Mouse (Mus musculus): ENCODE results near the gene Kif6. TPM values are rescaled to one million over a fixed set of nuclear protein-coding genes. Genes with fewer than 3 reads are reported as not detected.

The Kif6 gene
- polyA plus RNA-seq, 1 experiment from 2014 or later: 0.92 TPM

DNA sequence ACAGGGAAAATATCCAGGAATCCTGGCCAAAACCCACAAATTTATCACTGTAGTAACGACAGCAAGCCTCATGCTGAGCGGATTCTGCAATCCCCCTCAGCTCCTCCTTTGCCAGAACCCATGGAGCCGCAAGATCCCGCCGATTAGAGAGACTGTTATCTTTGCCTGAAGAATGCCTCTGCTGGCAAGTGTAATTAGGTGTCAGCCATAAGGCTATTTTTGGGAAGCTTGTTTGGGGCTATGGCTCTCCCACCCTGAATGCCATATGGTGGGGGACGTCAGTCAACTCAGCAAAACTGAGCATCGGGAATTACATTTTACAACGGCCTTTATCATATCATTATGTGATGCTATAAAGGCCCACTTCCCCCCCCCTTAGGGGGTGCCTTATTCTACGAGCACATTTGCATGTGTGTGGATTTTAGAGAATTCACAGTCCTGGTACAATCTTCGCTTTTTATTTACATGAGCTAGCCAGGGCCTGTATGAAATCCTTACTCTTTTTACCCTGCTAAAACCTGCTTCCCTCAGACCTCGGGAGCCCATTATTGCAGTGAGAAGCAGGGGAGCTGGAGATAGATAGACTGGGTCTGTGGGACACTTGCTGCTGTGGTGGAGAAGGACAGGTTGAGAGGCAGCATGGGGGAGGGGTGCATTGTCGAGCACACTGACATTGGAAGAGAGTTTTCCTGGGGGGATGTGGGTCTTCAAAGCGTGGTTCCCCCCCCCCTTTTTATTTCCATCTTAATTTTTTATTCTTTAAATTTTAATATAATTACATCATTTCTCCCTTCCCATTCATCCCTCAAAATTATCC lies 252.6 kb downstream of the Kif6 start:
- Histone ChIP-seq H3K36me3 (ENCODE audit: control insufficient read depth, insufficient read depth, low read length) (no peaks in the 10 kb centered on the region), H3K4me3 (ENCODE audit: low read depth, low read length) (no peak overlapping the region), H3K27me3 (replicated peaks; ENCODE audit: control insufficient read depth, insufficient read depth, low read length) (no peaks in the 10 kb centered on the region; the same call in 1 of the 2 replicates), H3K27ac (ENCODE audit: low read depth, low read length) (no peak overlapping the region), H3K4me1 (replicated peaks; ENCODE audit: control insufficient read depth, insufficient read depth, low read length) (no peaks in the 10 kb centered on the region), H3K9me3 (ENCODE audit: control insufficient read depth, low read length) (no peaks in the 10 kb centered on the region), H3K9ac (ENCODE audit: low read depth, low read length) (no peak overlapping the region), H3K4me2 (no peak overlapping the region)
- DNase-seq (ENCODE audit: low spot score): no peak
- no peak for ATAC-seq (replicated peaks; ENCODE audit: low FRiP score)
- WGBS: 35% methylated on average over 13 of the region's 13 CpGs

DNA sequence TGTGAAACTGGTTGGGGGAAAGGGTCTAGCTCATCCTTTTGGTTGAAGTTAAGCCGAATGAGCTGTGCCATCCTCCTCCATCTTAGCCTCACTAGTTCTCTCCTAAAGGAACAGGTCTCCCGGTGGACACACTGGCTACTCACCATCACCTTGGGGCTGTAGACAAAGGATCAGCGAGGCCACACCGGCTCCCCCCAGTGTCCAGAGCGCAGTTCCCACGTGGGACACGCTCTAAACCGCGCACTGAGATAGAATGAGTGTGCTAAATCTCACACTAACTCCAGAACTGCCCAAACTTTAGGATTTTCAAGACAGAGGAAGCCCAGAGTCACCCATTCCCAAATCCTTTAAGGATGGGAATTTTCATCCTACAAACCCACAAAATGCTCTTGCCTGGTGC lies 254.3 kb downstream of the Kif6 start:
- ATAC-seq (replicated peaks; ENCODE audit: low FRiP score) (no peak), DNase-seq (ENCODE audit: low spot score) (no peak)
- Histone ChIP-seq H3K9ac (ENCODE audit: low read depth, low read length) (no peak overlapping the region), H3K9me3 (ENCODE audit: control insufficient read depth, low read length) (no peaks in the 10 kb centered on the region), H3K36me3 (ENCODE audit: control insufficient read depth, insufficient read depth, low read length) (no peaks in the 10 kb centered on the region), H3K4me2 (no peak overlapping the region), H3K4me3 (ENCODE audit: low read depth, low read length) (no peak overlapping the region), H3K27ac (ENCODE audit: low read depth, low read length) (no peak overlapping the region), H3K27me3 (replicated peaks; ENCODE audit: control insufficient read depth, insufficient read depth, low read length) (no peaks in the 10 kb centered on the region; the same call in 1 of the 2 replicates), H3K4me1 (replicated peaks; ENCODE audit: control insufficient read depth, insufficient read depth, low read length) (no peaks in the 10 kb centered on the region)
- WGBS: 75% methylated on average over 9 of the region's 9 CpGs

DNA sequence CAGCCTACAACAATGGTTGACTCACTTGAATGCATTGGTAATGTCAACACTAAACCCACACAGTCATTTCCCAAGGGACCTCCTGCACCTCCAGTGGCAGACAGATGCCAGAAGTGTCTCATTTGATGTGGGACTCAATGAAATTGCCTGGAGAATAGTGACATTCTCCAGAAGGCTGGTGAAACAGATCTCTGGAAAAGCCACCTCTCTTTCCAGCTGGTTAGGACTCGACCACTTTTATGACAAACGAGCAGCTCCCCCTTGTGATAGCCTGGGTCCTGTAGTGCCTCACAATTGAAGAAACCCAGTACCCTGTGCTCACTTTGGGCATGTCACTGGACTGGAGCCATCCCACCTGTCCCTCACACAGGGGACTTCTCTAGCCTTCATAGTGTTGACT lies 257.4 kb downstream of the Kif6 start:
- Histone ChIP-seq H3K9ac (ENCODE audit: low read depth, low read length) (no peak overlapping the region), H3K27ac (ENCODE audit: low read depth, low read length) (no peak overlapping the region), H3K4me3 (ENCODE audit: low read depth, low read length) (no peak overlapping the region), H3K36me3 (ENCODE audit: control insufficient read depth, insufficient read depth, low read length) (no peaks in the 10 kb centered on the region), H3K4me1 (replicated peaks; ENCODE audit: control insufficient read depth, insufficient read depth, low read length) (no peaks in the 10 kb centered on the region), H3K9me3 (ENCODE audit: control insufficient read depth, low read length) (no peaks in the 10 kb centered on the region), H3K4me2 (no peak overlapping the region), H3K27me3 (replicated peaks; ENCODE audit: control insufficient read depth, insufficient read depth, low read length) (no peaks in the 10 kb centered on the region; the same call in 1 of the 2 replicates)
- ATAC-seq (replicated peaks; ENCODE audit: low FRiP score) (no peak), DNase-seq (ENCODE audit: low spot score) (no peak)
- WGBS: 21% methylated on average over 2 of the region's 2 CpGs

DNA sequence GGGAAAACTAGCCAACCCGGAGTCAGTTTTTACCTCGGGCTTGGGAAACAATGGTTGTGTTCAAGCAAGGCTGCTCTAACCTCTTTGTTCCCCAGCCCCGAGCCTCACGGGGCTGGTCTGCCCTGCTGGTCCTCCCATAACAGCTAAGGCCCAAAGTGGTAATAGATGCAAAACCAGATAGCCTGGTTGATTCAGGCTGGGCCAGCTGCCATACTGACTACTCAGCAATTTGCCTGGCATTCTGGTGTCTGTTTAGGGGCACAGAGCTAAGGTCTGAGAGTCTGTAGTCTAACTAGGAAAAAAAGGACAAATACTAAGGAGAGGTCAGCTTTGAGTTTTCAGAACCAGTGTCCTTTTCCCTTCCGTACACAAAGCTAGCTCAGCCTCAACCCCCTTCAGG lies 259.8 kb downstream of the Kif6 start:
- H3K4me1 ChIP-seq (replicated peaks; ENCODE audit: control insufficient read depth, insufficient read depth, low read length): no peaks in the 10 kb centered on the region
- no peaks in the 10 kb centered on the region for H3K9me3 ChIP-seq (ENCODE audit: control insufficient read depth, low read length)
- no peak overlapping the region for H3K27ac ChIP-seq (ENCODE audit: low read depth, low read length)
- ATAC-seq (replicated peaks; ENCODE audit: low FRiP score): no peak
- 81% methylated on average over 5 of the region's 5 CpGs for WGBS
- H3K36me3 ChIP-seq (ENCODE audit: control insufficient read depth, insufficient read depth, low read length): no peaks in the 10 kb centered on the region
- no peak overlapping the region for H3K4me3 ChIP-seq (ENCODE audit: low read depth, low read length)
- H3K27me3 ChIP-seq (replicated peaks; ENCODE audit: control insufficient read depth, insufficient read depth, low read length): no peaks in the 10 kb centered on the region
- no peak overlapping the region for H3K9ac ChIP-seq (ENCODE audit: low read depth, low read length)
- no peak overlapping the region for H3K4me2 ChIP-seq
- no peak for DNase-seq (ENCODE audit: low spot score)

DNA sequence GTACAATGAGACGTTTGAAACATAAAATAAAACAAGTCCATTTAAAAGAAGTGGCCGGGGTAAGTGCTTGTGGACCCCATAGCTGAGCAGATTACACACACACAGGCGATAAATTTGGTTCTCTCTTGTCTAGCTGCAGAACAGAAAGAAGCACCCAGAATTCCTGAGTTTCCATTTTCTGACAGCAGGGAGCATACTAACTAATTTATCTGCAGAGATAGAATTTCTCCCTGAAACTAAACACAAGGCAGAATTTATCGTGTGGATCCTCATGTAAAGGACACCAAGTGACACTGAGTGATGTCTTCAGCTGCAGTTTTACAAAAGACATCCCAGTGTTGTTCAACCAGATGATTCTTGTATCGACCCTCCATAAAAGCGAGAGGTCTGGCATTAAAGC lies 260.5 kb downstream of the Kif6 start:
- no peak for DNase-seq (ENCODE audit: low spot score)
- H3K27ac ChIP-seq (ENCODE audit: low read depth, low read length): no peak overlapping the region
- no peak overlapping the region for H3K4me3 ChIP-seq (ENCODE audit: low read depth, low read length)
- no peaks in the 10 kb centered on the region for H3K27me3 ChIP-seq (replicated peaks; ENCODE audit: control insufficient read depth, insufficient read depth, low read length)
- H3K4me2 ChIP-seq: no peak overlapping the region
- H3K9me3 ChIP-seq (ENCODE audit: control insufficient read depth, low read length): no peaks in the 10 kb centered on the region
- WGBS: 62% methylated on average over 6 of the region's 6 CpGs
- no peak for ATAC-seq (replicated peaks; ENCODE audit: low FRiP score)
- H3K9ac ChIP-seq (ENCODE audit: low read depth, low read length): no peak overlapping the region
- no peaks in the 10 kb centered on the region for H3K4me1 ChIP-seq (replicated peaks; ENCODE audit: control insufficient read depth, insufficient read depth, low read length)
- H3K36me3 ChIP-seq (ENCODE audit: control insufficient read depth, insufficient read depth, low read length): no peaks in the 10 kb centered on the region

DNA sequence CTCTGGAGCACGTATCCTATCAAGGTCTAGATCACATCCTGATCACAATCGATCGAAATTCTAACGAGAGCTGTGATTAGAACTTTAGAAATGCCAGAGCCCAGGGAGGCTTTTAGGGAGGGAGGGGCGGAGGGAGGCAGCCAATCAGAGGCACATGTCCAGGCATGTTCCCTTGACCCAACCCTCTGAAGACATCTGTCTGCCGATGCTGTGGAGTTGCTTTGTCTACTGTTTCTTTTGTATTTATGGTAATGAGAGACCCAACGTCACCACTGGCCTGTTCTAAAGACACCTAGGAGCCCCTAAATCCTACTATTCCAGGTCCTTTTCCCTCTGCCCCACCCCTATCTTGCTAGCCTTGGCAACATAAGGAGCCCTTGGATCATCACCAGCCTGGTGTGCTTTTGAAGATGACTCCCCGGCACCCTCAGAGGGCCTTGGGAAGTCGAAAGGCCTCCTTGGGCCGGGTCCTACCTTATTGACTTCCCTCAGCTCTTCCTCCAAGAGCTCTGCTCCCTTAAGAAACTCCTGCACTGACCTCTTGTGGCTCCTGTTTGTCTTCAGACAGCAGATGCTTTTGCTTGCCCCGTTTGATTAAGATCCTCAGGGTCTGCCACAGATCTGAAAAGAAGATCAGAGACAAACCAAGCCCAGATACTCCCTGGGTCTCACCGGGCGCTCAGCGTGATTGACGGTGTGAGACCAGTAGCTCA lies 261.2 kb downstream of the Kif6 start:
- no peaks in the 10 kb centered on the region for H3K9me3 ChIP-seq (ENCODE audit: control insufficient read depth, low read length)
- no peak overlapping the region for H3K4me2 ChIP-seq
- WGBS: 49% methylated on average over 15 of the region's 15 CpGs
- H3K9ac ChIP-seq (ENCODE audit: low read depth, low read length): no peak overlapping the region
- no peak for DNase-seq (ENCODE audit: low spot score)
- no peaks in the 10 kb centered on the region for H3K27me3 ChIP-seq (replicated peaks; ENCODE audit: control insufficient read depth, insufficient read depth, low read length)
- H3K36me3 ChIP-seq (ENCODE audit: control insufficient read depth, insufficient read depth, low read length): no peaks in the 10 kb centered on the region
- no peak overlapping the region for H3K4me3 ChIP-seq (ENCODE audit: low read depth, low read length)
- H3K27ac ChIP-seq (ENCODE audit: low read depth, low read length): no peak overlapping the region
- ATAC-seq (replicated peaks; ENCODE audit: low FRiP score): no peak
- no peaks in the 10 kb centered on the region for H3K4me1 ChIP-seq (replicated peaks; ENCODE audit: control insufficient read depth, insufficient read depth, low read length)

DNA sequence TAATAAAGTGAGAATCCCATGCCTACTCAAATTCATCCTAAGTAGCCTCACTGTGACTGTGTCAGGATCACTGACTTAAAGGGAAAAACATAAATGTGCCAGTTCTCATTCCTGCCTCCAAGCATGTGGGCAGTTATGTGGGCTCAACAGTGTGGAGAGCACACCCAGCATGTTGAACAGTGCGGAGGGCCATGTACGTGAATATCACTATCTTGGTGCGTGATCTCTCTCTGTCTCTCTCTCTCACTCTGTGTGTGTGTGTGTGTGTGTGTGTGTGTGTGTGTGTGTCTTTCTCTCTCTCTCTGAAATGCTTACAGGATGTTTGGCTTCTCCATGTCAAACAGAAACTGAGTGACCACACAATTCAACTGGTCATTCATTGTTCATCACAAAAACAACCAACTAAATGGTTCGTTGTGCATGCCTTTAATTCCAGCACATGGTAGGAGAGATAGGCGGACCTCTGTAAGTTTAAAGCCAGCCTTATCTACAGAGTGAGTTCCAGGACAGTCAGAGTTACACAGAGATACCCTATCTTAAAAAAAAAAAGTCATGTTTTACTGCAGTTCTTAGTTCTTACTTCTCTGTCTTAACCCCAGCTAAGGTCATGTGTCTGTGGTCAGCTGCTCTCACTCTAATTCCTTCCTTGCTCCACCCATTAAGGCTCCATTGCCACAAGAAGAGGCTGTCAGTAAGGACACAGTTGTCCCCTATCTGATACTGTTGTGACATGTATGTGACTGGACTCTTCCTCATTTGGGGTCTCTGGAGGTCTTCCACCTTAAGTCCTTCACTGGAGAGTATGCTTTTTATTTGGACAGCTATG lies 266.2 kb downstream of the Kif6 start:
- H3K27ac ChIP-seq (ENCODE audit: low read depth, low read length): no peak overlapping the region
- peaks cover 6% of the 10 kb centered on the region; the same call in 1 of the 2 replicates for H3K4me1 ChIP-seq (replicated peaks; ENCODE audit: control insufficient read depth, insufficient read depth, low read length)
- peak; percentile 76 for ATAC-seq (replicated peaks; ENCODE audit: low FRiP score)
- WGBS: 38% methylated on average over 5 of the region's 5 CpGs
- H3K4me3 ChIP-seq (ENCODE audit: low read depth, low read length): no peak overlapping the region
- no peak for DNase-seq (ENCODE audit: low spot score)
- H3K9ac ChIP-seq (ENCODE audit: low read depth, low read length): no peak overlapping the region
- H3K4me2 ChIP-seq: no peak overlapping the region
- no peaks in the 10 kb centered on the region for H3K27me3 ChIP-seq (replicated peaks; ENCODE audit: control insufficient read depth, insufficient read depth, low read length)
- no peaks in the 10 kb centered on the region for H3K9me3 ChIP-seq (ENCODE audit: control insufficient read depth, low read length)
- no peaks in the 10 kb centered on the region for H3K36me3 ChIP-seq (ENCODE audit: control insufficient read depth, insufficient read depth, low read length)

DNA sequence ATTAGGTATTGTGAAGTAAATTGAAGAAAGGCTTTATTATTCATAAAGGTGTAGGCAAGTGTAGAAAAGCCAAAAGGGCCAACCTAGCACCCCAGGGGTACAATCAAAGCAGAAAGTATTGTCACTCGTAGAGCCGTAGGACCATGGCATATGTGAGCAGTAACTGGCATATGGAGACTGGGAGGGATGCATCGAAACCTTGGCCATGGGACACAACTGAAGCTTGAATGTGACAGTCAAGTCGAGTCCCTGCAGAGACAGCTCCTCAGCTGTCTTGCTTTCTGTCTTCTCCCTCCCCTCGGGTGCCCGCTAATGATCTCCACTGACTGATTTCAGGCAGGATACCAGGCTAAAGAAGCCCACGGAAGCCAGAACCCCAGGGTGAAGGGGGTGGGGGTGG lies 266.9 kb downstream of the Kif6 start:
- no peak overlapping the region for H3K27ac ChIP-seq (ENCODE audit: low read depth, low read length)
- H3K27me3 ChIP-seq (replicated peaks; ENCODE audit: control insufficient read depth, insufficient read depth, low read length): no peaks in the 10 kb centered on the region
- no peaks in the 10 kb centered on the region for H3K36me3 ChIP-seq (ENCODE audit: control insufficient read depth, insufficient read depth, low read length)
- peaks cover 6% of the 10 kb centered on the region; the same call in 1 of the 2 replicates for H3K4me1 ChIP-seq (replicated peaks; ENCODE audit: control insufficient read depth, insufficient read depth, low read length)
- H3K9ac ChIP-seq (ENCODE audit: low read depth, low read length): no peak overlapping the region
- ATAC-seq (replicated peaks; ENCODE audit: low FRiP score) (no peak), DNase-seq (ENCODE audit: low spot score) (no peak)
- no peak overlapping the region for H3K4me3 ChIP-seq (ENCODE audit: low read depth, low read length)
- WGBS: 71% methylated on average over 7 of the region's 7 CpGs
- no peaks in the 10 kb centered on the region for H3K9me3 ChIP-seq (ENCODE audit: control insufficient read depth, low read length)
- no peak overlapping the region for H3K4me2 ChIP-seq

All from liver, embryonic 11.5 days (tissue).